Mouse (Mus musculus): ENCODE measurements around the gene Gm2663. TPM values are rescaled to one million over a fixed set of nuclear protein-coding genes. Genes with fewer than 3 reads are reported as not detected.

The Gm2663 gene
- total and polyA plus RNA-seq, 3 experiments, result not detected

Other genes starting within 250 kb of the Gm2663 start
- gene Moxd2, start 112.0 kb downstream of the Gm2663 start, total RNA-seq (2021), result not detected
- gene Moxd2, start 112.0 kb downstream of the Gm2663 start, polyA plus RNA-seq (2012; rRNA removed), result not detected in 2 replicates
- gene Prss58, start 99.1 kb downstream of the Gm2663 start, total RNA-seq (2021), result not detected
- gene Prss58, start 99.1 kb downstream of the Gm2663 start, polyA plus RNA-seq (2012; rRNA removed), result not detected in 2 replicates
- gene 1700074P13Rik, start 58.9 kb downstream of the Gm2663 start, total RNA-seq (2021), result not detected
- gene 1700074P13Rik, start 58.9 kb downstream of the Gm2663 start, polyA plus RNA-seq (2012; rRNA removed), result not detected in 2 replicates
- not detected for gene Gm4744, start 47.6 kb downstream of the Gm2663 start, total RNA-seq (2021)
- not detected in 2 replicates for gene Gm4744, start 47.6 kb downstream of the Gm2663 start, polyA plus RNA-seq (2012; rRNA removed)
- gene 1810009J06Rik, start 34.7 kb downstream of the Gm2663 start, total RNA-seq (2021), result not detected
- gene 1810009J06Rik, start 34.7 kb downstream of the Gm2663 start, polyA plus RNA-seq (2012; rRNA removed), result not detected in 2 replicates
- gene 2210010C04Rik, start 36.0 kb upstream of the Gm2663 start, total RNA-seq (2021), result not detected
- gene 2210010C04Rik, start 36.0 kb upstream of the Gm2663 start, polyA plus RNA-seq (2012; rRNA removed), result 0.08 TPM in 1 of 2 replicates, not detected in the other

Measured in adrenal gland, adult 2 months (tissue).